Mouse (Mus musculus): ENCODE results near the gene Spesp1. TPM values are rescaled to one million over a fixed set of nuclear protein-coding genes. Genes with fewer than 3 reads are reported as not detected.

Spesp1 gene
- total RNA-seq (2023), result not detected

DNA sequence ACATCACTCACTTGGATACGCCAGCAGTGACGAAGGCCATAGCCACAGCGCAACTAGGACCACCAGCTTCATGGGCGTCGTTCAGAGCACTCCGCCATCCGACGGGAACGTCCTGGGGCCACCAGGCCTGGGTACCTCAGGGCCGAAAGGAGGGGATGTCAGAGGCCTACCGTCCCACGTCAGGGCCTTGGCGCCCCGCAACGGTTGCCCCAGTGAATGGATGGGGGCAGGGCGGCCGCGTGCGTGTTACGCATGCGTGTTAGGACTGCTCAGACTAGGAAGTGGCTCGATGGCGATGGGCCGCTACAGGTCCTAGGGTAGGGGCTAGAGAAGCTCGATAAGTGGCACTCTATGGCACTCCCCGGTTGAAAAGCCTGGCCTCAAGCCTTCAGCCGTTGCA, at the start of gene Spesp1:
Spesp1 (minus strand) TSS at position 218 of the 400 bp plus-strand sequence.

Other genes starting within 250 kb of the Spesp1 start
- gene Glce, start 159.6 kb downstream of the Spesp1 start, total RNA-seq (2023), result 11.8 TPM
- gene Anp32a, start 59.1 kb upstream of the Spesp1 start, total RNA-seq (2023), result 449 TPM

All from CD4-positive naive resting alpha-beta T cell, adult 57 days (primary cell).